Mouse (Mus musculus) cortical plate, adult 2 months (tissue): ENCODE measurements around the gene Sdr42e1.

Experiments
- CTCF ChIP-seq: fragments of 200-500 bp; IDR thresholded peaks from 2 replicates; pipeline ENCODE4 v1.5.1; 2011; ENCODE audit warnings: mild to moderate bottlenecking, control low read depth, low read length; ENCODE audit not compliant: insufficient read depth; ENCODE audit errors: extremely low read depth
- POLR2A ChIP-seq: fragments of 200-500 bp; IDR thresholded peaks from 2 replicates; pipeline ENCODE4 v1.6.1; 2011; ENCODE audit warnings: mild to moderate bottlenecking, low read length, control low read depth; ENCODE audit not compliant: insufficient read depth; ENCODE audit errors: extremely low read depth

GRCm38 (mm10) chr8:117667349-117668124 is 6.0 kb downstream of the Sdr42e1 start:
- TF ChIP-seq CTCF (no peak), POLR2A (no peak)
